Mouse (Mus musculus) kidney, embryonic 16.5 days (tissue): ENCODE results near the gene Gm5767. TPM values are rescaled to one million over a fixed set of nuclear protein-coding genes. Genes with fewer than 3 reads are reported as not detected.
"Not testable (repeated sequence)": the region's sequence is repeated elsewhere in the genome, so short reads cannot be mapped to it uniquely, and the experiment has no call there.

ENCODE experiments used
- ATAC-seq: fragments of 200-750 bp; cut with Nextera tagmentation; 2 replicates; pipeline ENCODE4 v1.8.0; 2017; ENCODE audit warnings: moderate TSS enrichment; ENCODE audit not compliant: low FRiP score, low TSS enrichment
- H3K27ac ChIP-seq: fragments of 300-500 bp; sonication (generic); 2 replicates; pipeline ENCODE4 v1.5.1; 2014; ENCODE audit warnings: low read length
- H3K27me3 ChIP-seq: fragments of 300-500 bp; sonication (generic); 2 replicates; pipeline ENCODE4 v1.6.1; 2014; ENCODE audit warnings: low read length, control low read depth, mixed read lengths; ENCODE audit not compliant: insufficient read depth
- H3K36me3 ChIP-seq: fragments of 300-500 bp; sonication (generic); 2 replicates; pipeline ENCODE4 v1.6.1; 2014; ENCODE audit warnings: low read length, control low read depth, mixed read lengths; ENCODE audit not compliant: insufficient read depth
- H3K4me1 ChIP-seq: fragments of 300-500 bp; sonication (generic); 2 replicates; pipeline ENCODE4 v1.6.1; 2014; ENCODE audit warnings: low read length, control low read depth, mixed read lengths; ENCODE audit not compliant: insufficient read depth
- H3K4me2 ChIP-seq: fragments of 300-500 bp; sonication (generic); replicated peaks from 2 replicates; pipeline ENCODE4 v1.6.1; 2014; ENCODE audit warnings: low read depth, low read length
- H3K4me3 ChIP-seq: fragments of 300-500 bp; sonication (generic); 2 replicates; pipeline ENCODE4 v1.5.1; 2014; ENCODE audit warnings: mild to moderate bottlenecking, low read length
- H3K9ac ChIP-seq: fragments of 300-500 bp; sonication (generic); replicated peaks from 2 replicates; pipeline ENCODE4 v1.6.1; 2014; ENCODE audit warnings: low read length
- H3K9me3 ChIP-seq: fragments of 300-500 bp; sonication (generic); 2 replicates; pipeline ENCODE4 v1.6.1; 2016; ENCODE audit warnings: low read length, control low read depth
- WGBS: fragments of 180-500 bp; shearing (Covaris S2); extraction: QIAGEN DNeasy Blood & Tissue Kit; methylation state at CpG from one replicate; pipeline ENCODE4 v1.1.7; 2014; 5-methylcytosine and 5-hydroxymethylcytosine counted together
- polyA plus RNA-seq: library from polyadenylated mRNA; unstranded; fragments of >200 nt; fragmentation: Nextera tagmentation; extraction: Ambion mirVana; gene quantifications from 2 replicates; pipeline ENCODE4 v1.2.1, GENCODE M21; 2015

Gm5767 gene
- polyA plus RNA-seq, 1 experiment from 2014 or later: not detected

DNA sequence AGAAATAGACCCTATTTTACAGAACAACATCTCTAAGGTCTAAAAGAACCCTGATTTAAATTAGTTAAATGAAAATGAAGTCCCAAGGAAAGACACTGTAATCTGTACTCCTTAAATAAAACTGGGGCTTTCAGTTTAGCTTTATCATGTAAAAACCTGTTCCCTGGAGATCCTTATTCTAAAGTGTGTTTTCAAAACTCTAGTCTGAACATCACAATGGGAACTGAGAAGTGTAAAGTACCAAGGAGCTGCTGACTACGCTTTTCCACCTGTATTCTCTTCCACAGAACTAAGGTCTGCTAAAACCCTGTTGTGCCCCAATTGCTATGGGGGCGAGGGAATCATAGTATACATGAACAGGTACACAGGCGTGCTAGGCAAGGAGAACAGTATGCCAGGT, 43.5 kb downstream of the Gm5767 start:
- Histone ChIP-seq H3K4me2 (no peak overlapping the region), H3K27ac (no peak overlapping the region), H3K4me1 (0 out of 2 replicates have a peak, but pooled peaks cover 6% of the 10 kb centered on the region), H3K4me3 (no peak overlapping the region), H3K27me3 (no peaks in the 10 kb centered on the region), H3K9ac (no peak overlapping the region), H3K9me3 (no peaks in the 10 kb centered on the region), H3K36me3 (0 out of 2 replicates have a peak, but pooled peaks cover 2% of the 10 kb centered on the region)
- ATAC-seq: no peak
- WGBS: 86% methylated on average over 3 of the region's 3 CpGs

GRCm38 (mm10) chr16:8725807-8726206, 45.2 kb downstream of the Gm5767 start:
- Histone ChIP-seq H3K4me2 (no peak overlapping the region), H3K27ac (no peak overlapping the region), H3K36me3 (0 out of 2 replicates have a peak, but pooled peaks cover 2% of the 10 kb centered on the region), H3K9ac (no peak overlapping the region), H3K27me3 (no peaks in the 10 kb centered on the region), H3K4me1 (0 out of 2 replicates have a peak, but pooled peaks cover 6% of the 10 kb centered on the region), H3K4me3 (no peak overlapping the region), H3K9me3 (no peaks in the 10 kb centered on the region)
- 90% methylated on average over 2 of the region's 2 CpGs for WGBS
- ATAC-seq: no peak

GRCm38 (mm10) chr16:8728111-8728748, 47.7 kb downstream of the Gm5767 start:
- Histone ChIP-seq H3K9me3 (no peaks in the 10 kb centered on the region), H3K36me3 (0 out of 2 replicates have a peak, but pooled peaks cover 2% of the 10 kb centered on the region), H3K9ac (no peak overlapping the region), H3K27ac (no peak overlapping the region), H3K4me2 (no peak overlapping the region), H3K4me3 (no peak overlapping the region), H3K4me1 (peaks cover 9% of the 10 kb centered on the region; the same call in 1 of the 2 replicates), H3K27me3 (no peaks in the 10 kb centered on the region)
- no peak for ATAC-seq
- WGBS: 87% methylated on average over 5 of the region's 5 CpGs

DNA sequence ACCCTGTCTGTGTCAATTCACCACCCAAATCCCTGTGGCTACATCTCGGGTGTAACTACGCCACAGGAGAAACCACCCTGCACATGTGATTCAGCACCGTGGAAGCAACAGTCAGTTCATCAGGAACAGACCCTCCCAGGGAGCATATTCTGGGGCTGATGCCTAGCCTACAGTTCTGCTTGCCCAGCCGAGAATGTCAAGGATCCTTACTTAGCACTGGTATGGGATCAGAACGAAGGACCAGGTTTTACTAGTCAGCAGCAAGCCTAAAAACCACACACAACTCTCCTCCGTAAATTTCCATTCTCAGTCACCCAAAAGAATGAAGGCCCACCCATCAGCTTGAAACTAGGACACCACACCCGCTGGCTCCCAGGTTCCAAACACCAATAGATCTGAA, 51.1 kb downstream of the Gm5767 start:
- ATAC-seq: no peak

DNA sequence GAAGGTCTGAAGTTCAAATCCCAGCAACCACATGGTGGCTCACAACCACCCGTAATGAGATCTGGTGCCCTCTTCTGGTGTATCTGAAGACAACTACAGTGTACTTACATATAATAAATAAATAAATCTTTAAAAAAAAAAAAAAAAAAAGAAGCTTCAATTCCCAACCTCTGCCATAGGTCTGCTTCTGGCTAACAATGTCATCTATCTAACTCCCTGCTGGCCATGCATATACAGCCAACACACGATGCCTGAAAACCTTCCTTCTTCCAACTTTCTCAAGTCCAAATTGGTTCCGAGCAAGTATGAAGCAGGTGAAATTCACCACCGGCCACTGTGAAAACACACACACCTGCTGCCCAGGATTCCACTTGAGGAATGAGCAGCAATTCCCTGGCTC, 51.9 kb downstream of the Gm5767 start:
- peaks cover 39% of the 10 kb centered on the region for H3K4me1 ChIP-seq
- H3K4me2 ChIP-seq, H3K9ac ChIP-seq, H3K4me3 ChIP-seq, H3K27me3 ChIP-seq, H3K9me3 ChIP-seq, H3K27ac ChIP-seq, H3K36me3 ChIP-seq, ATAC-seq: not testable (repeated sequence)
- 83% methylated on average over 3 of the region's 4 CpGs for WGBS

More for the DNA sequence above, 51.1 kb downstream of the Gm5767 start:
- peaks cover 33% of the 10 kb centered on the region for H3K4me1 ChIP-seq
- WGBS: 88% methylated on average over 7 of the region's 7 CpGs
- H3K4me3 ChIP-seq: no peak overlapping the region
- no peaks in the 10 kb centered on the region for H3K9me3 ChIP-seq
- 0 out of 2 replicates have a peak, but pooled peaks cover 4% of the 10 kb centered on the region for H3K36me3 ChIP-seq
- no peak overlapping the region for H3K4me2 ChIP-seq
- no peaks in the 10 kb centered on the region for H3K27me3 ChIP-seq
- no peak overlapping the region for H3K27ac ChIP-seq
- no peak overlapping the region for H3K9ac ChIP-seq

Other genes starting within 250 kb of the Gm5767 start
- gene Mettl22, start 210.0 kb upstream of the Gm5767 start, polyA plus RNA-seq: 20.4 and 20.5 TPM in 2 replicates
- gene Abat, start 167.3 kb upstream of the Gm5767 start, polyA plus RNA-seq: 46.7 and 48.5 TPM in 2 replicates
- 61.2 and 63.3 TPM in 2 replicates for gene Pmm2, start 43.1 kb upstream of the Gm5767 start, polyA plus RNA-seq
- 22.5 and 25.3 TPM in 2 replicates for gene Tmem186, start 43.1 kb upstream of the Gm5767 start, polyA plus RNA-seq
- 86.0 and 86.9 TPM in 2 replicates for gene Carhsp1, start 8.6 kb upstream of the Gm5767 start, polyA plus RNA-seq
- gene Usp7, start 111.5 kb downstream of the Gm5767 start, polyA plus RNA-seq: 23.8 and 29.5 TPM in 2 replicates
- gene 1810013L24Rik, start 149.3 kb downstream of the Gm5767 start, polyA plus RNA-seq: 18.5 and 19.8 TPM in 2 replicates